Mouse (Mus musculus) adrenal gland, postnatal 0 days (tissue): ENCODE results near the gene Krt71. TPM values are rescaled to one million over a fixed set of nuclear protein-coding genes. Genes with fewer than 3 reads are reported as not detected.

Source experiments
- microRNA-seq: library from miRNA; unstranded; fragments of <30 nt; microRNA quantifications from one replicate; pipeline ENCODE4, GENCODE M21; 2016; ENCODE audit warnings: borderline replicate concordance; ENCODE audit not compliant: insufficient number of aligned reads
- polyA plus RNA-seq: library from polyadenylated mRNA; unstranded; fragments of >200 nt; fragmentation: Nextera tagmentation; extraction: Ambion mirVana; gene quantifications from 2 replicates; pipeline ENCODE4 v1.2.1, GENCODE M21; 2015

Krt71 gene
- 0.14 TPM in 1 of 2 replicates, not detected in the other for polyA plus RNA-seq

DNA sequence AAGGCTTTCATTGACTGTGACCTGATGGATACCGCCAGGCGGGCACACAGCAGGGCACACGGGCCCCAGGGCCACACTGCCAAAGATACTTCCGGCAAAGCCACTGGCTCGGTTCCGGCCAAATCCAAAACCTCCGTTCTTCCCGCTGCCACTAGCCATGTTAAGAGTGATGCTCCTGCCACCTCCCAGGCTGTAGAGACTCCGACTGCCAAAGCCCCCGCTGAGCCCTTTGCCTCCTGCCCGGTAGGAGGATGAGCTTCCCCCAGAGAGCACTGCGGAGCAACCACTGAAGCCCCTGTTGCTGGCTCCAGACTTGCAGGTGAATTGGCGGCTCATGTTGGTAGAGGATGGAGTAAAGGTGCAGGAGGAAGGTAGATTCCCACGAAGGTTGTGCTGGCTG is at the start of gene Krt71:
Gene Krt71, minus strand, starts transcription at position 399 of the 400 bp plus-strand sequence.

DNA sequence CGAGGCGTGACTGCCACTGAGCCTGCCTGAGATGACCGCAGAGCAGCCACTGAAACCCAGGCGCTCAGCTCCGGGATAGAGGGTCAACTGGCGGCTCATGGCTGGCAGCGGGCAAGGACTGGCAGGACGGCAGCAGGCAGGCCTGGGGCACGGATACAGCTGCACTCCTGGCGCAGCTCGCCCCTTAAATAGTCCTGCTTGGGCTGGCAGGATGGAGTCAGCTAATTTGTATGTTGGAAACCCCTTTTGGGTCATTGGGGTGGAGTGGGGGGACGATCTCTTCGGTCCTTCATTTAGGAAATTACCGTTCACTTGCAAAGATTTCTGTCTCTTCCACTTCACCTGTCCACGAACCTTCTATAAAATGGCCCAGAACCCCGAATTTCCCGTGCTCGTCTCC is 43.5 kb upstream of the Krt71 start, which contains the start of gene Krt72:
Gene Krt72, minus strand, starts transcription at position 101 of the 400 bp plus-strand sequence.

DNA sequence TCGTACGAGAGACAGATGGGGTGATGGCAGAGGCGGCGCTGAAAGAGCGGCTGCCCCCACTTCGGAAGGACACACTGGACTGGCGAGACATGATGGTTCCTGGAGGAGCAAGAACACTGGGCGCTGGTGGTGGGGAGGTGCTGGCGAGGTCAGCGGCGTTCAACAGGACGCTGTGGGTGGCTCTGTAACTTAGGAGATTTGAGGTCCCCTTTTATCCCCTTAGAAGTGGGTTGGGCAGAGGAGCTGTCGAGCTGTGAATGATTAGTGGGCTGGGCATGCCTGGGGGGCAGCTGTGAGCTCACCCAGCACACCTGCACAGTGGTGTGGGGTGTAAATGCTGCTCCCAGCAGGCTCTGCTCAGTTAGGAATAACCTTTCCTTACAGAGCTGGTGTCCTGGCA is 30.2 kb downstream of the Krt71 start, which contains the start of gene Krt5:
Gene Krt5, minus strand, starts transcription at position 179 of the 400 bp plus-strand sequence.

DNA sequence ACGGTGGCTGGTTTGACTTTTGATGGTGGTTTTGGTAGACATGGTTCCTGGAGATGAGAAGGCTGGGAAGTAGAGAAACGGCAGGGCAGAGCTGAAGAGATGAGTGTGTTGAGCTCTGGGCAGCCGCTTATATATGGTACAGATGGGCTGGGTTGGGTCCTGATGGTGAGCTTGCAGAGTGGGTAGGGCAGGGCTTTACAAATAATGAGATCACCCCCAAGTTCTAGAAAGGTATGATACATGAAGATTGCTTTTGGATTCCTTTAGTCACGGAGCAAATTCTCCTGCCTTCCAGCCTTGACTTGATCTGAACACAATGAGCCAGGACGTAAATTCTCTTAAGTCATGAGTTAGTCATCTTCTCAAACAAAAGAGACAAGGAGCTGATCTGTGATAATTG is 48.7 kb downstream of the Krt71 start, which contains the start of gene Krt6a:
Gene Krt6a, minus strand, starts transcription at position 101 of the 400 bp plus-strand sequence.

Small RNA genes lying within 50 kb of the gene (microRNA-seq; reads per million reads assigned to microRNA genes)
- gene Gm44323 (not detected), gene Gm44342 (not detected)

Other genes with a start within 250 kb of the Krt71 start
- not detected in 2 replicates for gene Gm49425, start 225.8 kb downstream of the Krt71 start, polyA plus RNA-seq
- gene Krt84, start 210.3 kb downstream of the Krt71 start, polyA plus RNA-seq: not detected in 2 replicates
- not detected in 2 replicates for gene Krt82, start 192.4 kb downstream of the Krt71 start, polyA plus RNA-seq
- gene Krt90, start 180.2 kb downstream of the Krt71 start, polyA plus RNA-seq: 0.90 and 2.8 TPM in 2 replicates
- gene Krt75, start 169.2 kb downstream of the Krt71 start, polyA plus RNA-seq: not detected in 2 replicates
- not detected in 2 replicates for gene Gm5414, start 114.9 kb downstream of the Krt71 start, polyA plus RNA-seq
- gene Gm5478, start 95.7 kb downstream of the Krt71 start, polyA plus RNA-seq: not detected in 2 replicates
- gene Krt6b, start 62.8 kb downstream of the Krt71 start, polyA plus RNA-seq: 0.16 TPM in 1 of 2 replicates, not detected in the other
- gene Krt6a, start 48.8 kb downstream of the Krt71 start, polyA plus RNA-seq: 0.22 TPM in 1 of 2 replicates, not detected in the other
- gene Krt5, start 30.2 kb downstream of the Krt71 start, polyA plus RNA-seq: 0.48 and 1.4 TPM in 2 replicates
- not detected in 2 replicates for gene Krt72, start 43.4 kb upstream of the Krt71 start, polyA plus RNA-seq
- gene Krt73, start 59.2 kb upstream of the Krt71 start, polyA plus RNA-seq: not detected in 2 replicates
- gene Krt2, start 75.1 kb upstream of the Krt71 start, polyA plus RNA-seq: not detected in 2 replicates
- 1.1 and 3.8 TPM in 2 replicates for gene Krt1, start 107.7 kb upstream of the Krt71 start, polyA plus RNA-seq
- gene Krt77, start 126.6 kb upstream of the Krt71 start, polyA plus RNA-seq: not detected in 2 replicates
- 0.05 and 0.10 TPM in 2 replicates for gene Krt76, start 149.8 kb upstream of the Krt71 start, polyA plus RNA-seq
- gene Krt4, start 181.6 kb upstream of the Krt71 start, polyA plus RNA-seq: 0.12 and 8.4 TPM in 2 replicates
- gene Krt79, start 197.2 kb upstream of the Krt71 start, polyA plus RNA-seq: 0.06 and 0.18 TPM in 2 replicates
- gene Krt78, start 211.2 kb upstream of the Krt71 start, polyA plus RNA-seq: 0.04 and 0.24 TPM in 2 replicates